Mouse (Mus musculus): Measurements from ENCODE around the gene Zfp64.

Zfp64 gene

GRCm38 (mm10) chr2:168954835-168955716 lies at the start of gene Zfp64:
Zfp64 (minus strand) TSS chr2:168955587.
- peak; percentile 90 for DNase-seq (ENCODE audit: extremely low spot score)

- DNase-seq (ENCODE audit: extremely low spot score), result peak; percentile 42
Observed at GRCm38 (mm10) chr2:168992642-168993420, 37.4 kb upstream of the Zfp64 start.

DNA sequence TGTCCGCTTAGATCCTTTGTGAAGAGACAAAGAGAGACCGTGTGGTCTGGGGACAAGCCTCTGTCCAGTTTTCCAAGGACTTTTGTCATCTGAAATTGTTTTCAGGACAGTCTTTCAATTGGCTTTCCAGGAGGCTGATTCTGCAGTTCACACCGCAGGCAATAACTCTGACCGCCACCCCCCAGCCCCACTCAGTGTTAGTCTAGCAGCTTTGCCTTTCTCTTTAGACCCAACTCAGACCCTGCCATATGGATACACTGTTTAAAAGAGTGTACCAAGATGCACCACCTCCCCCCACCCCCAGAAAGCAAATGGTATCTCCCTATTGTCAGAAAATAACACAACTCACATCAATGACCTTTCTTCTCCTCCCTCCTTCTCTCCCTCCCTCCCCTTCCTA lies 35.6 kb upstream of the Zfp64 start:
- DNase-seq (ENCODE audit: extremely low spot score), result peak; percentile 34

GRCm38 (mm10) chr2:168990061-168990753 lies 34.8 kb upstream of the Zfp64 start:
- no peak for DNase-seq (ENCODE audit: extremely low spot score)

DNA sequence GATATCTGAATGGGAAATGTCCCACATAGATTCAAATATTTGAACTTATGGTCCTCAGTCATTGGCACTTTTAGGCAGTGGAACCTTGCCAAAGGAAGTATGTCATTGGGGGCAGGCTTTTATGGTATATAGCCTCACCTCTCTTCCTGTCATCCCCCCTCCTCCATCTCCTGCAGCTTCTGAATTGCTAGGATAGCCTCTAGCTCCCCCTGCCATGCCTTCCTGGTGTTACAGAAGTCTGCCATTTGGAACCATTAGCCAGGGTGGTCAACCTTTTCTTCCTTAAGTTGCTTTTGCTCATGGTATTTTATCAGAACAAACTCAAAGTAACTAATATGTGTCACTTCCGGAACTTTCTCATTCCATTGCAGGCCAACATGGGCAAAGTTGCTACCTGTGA lies 32.7 kb upstream of the Zfp64 start:
- DNase-seq (ENCODE audit: extremely low spot score), result no peak

DNA sequence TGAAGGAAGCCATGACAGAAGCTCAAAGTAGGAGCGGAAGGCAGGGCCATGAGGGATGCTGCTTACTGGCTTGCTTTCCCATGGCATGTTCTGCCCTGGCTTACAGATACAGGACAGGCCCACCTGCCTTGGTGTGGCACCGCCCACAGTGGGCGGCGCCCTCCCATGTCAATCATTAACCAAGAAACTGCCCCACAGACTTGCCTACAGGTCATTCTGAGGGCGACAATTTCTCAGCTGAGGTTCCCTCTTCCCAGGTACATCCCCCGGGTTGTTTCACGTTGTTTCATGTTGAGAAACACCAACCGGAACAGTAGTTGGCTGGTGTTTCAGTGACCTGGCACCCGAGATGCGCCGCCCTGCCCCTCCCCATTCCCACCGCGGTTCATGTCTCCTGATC lies 32.0 kb upstream of the Zfp64 start:
- no peak for DNase-seq (ENCODE audit: extremely low spot score)

DNA sequence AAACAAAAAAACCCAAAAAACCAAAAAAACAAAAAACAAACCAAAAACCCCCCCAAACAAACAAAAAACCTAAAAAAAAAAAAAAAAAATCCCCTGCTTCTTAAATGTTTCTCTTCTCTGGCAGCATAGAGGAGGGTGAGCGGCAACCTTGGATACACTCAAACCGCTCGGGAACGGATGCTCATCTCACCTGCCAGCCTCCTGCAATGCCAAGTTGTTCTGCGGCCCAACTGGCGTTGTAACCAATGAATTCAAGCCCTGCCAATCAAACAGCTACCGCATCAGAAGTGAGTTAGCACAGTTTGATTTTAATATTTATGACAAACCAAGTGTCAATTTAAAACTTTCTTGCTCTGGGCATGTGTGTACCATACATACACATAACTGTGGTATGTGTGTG lies 26.6 kb upstream of the Zfp64 start:
- no peak for DNase-seq (ENCODE audit: extremely low spot score)

DNA sequence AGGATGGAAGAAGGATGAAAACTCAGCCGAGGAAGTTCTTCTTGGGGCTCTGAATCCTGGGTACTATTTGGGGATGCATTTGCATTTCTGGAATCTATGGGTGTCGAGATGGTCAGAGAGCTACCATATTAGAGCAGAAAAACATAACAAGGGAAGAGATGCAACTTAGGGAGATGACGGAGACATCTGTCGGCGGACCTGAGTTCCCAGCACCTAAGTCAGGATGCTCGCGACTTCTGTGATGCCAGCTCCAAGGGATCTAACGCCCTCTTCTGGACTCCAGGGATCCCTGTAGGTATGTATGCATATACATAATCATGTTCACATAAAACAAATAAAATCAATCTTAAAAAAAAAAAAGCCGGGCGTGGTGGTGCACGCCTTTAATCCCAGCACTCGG lies 26.1 kb upstream of the Zfp64 start:
- no peak for DNase-seq (ENCODE audit: extremely low spot score)

DNA sequence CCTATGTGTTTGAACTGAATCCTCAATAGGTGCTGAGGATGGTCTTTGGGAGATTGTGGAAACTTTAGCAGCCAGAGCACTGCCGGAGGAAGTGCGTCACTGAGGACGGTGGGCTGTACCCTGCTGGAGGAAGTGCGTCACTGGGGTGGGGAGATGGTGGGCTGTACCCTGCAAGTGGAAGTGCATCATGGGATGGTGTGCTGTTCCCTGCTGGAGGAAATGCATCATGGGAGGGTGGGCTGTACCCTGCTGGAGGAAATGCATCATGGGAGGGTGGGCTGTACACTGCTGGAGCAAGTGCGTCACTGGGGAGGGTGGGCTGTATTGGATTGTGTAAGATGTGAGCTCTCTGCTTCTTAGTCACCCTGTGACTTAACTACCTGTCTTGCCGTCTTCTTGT lies 25.5 kb upstream of the Zfp64 start:
- DNase-seq (ENCODE audit: extremely low spot score), result peak; percentile 58

GRCm38 (mm10) chr2:168979742-168980141 lies 24.4 kb upstream of the Zfp64 start:
- DNase-seq (ENCODE audit: extremely low spot score), result peak; percentile 42

DNA sequence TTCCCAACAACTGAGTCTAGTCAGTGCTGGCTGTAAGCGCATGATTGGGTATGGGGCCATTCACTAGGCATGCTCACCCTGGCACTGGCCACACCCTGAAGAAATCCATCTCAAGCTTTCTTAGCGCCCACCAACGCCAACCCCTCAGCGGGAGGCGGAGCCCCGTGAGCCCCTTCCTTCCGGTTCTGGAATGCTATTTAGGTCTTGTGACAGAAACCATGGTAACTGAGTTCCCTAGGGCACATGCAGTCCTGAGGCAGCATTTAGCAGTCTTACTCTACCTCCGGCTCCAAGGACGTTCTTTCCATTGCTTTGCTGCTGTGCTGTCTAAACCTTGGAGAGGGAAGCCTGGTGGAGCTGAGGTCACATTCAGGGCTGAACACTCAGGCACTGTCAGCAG lies 22.6 kb upstream of the Zfp64 start:
- DNase-seq (ENCODE audit: extremely low spot score), result no peak

DNA sequence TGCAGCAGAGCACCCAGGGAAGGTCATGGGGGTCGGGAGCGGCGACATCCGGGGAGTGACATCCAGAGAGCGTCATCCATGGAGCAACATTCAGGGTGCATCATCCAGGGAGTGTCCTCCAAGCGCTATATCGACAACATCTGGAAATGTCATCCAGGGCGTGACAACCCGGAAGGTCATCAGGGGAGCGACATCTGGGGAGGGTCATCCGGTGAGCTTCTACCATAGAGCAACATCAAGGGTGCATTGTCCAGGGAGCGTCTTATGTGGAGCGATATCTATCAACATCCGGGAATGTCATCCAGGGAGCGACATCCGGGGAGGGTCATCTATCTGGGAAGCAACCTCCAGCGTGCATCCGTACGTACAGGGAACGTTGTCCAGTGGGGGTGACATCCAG lies 14.7 kb upstream of the Zfp64 start:
- DNase-seq (ENCODE audit: extremely low spot score), result no peak

DNA sequence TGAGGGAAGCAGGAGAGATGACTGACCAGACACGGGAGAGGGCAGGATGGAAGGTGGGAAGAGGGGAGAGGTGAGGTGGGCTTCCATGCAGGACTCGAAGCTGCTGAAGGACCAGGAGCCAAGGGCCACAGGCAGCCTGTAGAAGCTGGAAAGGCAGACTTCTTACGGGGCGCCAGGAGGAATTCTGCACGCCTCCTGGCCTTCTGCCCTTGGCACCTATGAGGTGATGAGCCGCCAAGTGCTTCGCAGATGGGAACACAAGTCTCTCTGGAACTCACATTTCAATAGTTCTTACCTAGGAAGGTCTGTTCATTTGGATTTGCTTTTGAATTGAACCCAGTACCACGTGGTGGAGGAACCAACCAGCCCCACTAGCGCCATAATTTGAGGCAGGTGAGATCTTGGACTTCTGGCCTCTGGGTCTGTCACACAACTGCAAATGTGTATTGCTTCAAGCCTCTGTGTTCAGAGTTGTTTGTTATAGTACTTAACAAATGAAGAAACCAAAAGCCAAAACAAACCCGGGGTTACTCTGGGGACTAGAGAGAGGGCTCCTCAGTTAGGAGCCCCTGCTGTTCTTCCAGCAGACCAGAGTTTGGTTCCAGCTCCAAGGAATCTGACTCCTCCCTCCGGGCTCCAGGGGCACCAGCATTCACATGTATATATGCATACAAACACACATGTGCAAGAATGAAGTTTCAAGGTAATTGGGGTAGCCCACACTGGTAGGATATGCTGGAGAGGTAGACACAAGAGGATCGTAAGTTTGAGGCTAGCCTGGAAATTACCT lies 12.9 kb upstream of the Zfp64 start:
- DNase-seq (ENCODE audit: extremely low spot score), result no peak

- DNase-seq (ENCODE audit: extremely low spot score), result no peak
Observed at GRCm38 (mm10) chr2:168966525-168966924, 11.1 kb upstream of the Zfp64 start.

GRCm38 (mm10) chr2:168964849-168965248 lies 9.5 kb upstream of the Zfp64 start:
- DNase-seq (ENCODE audit: extremely low spot score), result no peak

GRCm38 (mm10) chr2:168961729-168962666 lies 6.6 kb upstream of the Zfp64 start:
- no peak for DNase-seq (ENCODE audit: extremely low spot score)

GRCm38 (mm10) chr2:168960814-168961213 lies 5.4 kb upstream of the Zfp64 start:
- DNase-seq (ENCODE audit: extremely low spot score), result no peak

- DNase-seq (ENCODE audit: extremely low spot score), result no peak
Observed at GRCm38 (mm10) chr2:168959339-168959885, 4.0 kb upstream of the Zfp64 start.

- no peak for DNase-seq (ENCODE audit: extremely low spot score)
Observed at GRCm38 (mm10) chr2:168955850-168956346, 511 bp upstream of the Zfp64 start.

DNA sequence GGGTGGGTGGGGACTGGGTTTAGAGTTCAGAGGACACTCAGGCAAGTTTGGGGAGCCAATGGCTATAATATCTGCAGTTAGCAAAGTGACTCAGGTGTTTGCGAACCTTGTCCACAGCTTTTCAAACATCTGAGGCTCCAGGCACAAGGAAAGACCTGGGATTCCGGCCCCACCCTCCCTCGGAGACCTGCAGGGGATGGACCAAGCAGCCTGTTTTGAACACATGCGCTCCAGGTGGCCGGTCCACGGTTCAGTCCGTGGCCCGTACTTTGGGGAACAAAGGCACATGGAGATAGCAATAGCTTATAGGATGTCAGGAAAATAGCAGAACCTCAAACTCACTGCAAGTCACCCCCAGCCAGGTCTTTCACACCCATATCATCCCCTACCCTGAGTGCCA lies 1.0 kb downstream of the Zfp64 start:
- no peak for DNase-seq (ENCODE audit: extremely low spot score)
